Mouse (Mus musculus): ENCODE measurements around the gene BC048679.

Gene BC048679

GRCm38 (mm10) chr7:81476833-81477232 is 21.2 kb downstream of the BC048679 start:
- DNase-seq (ENCODE audit: low spot score in 2 of 2) = no peak

GRCm38 (mm10) chr7:81475221-81475620 is 22.9 kb downstream of the BC048679 start:
- DNase-seq (ENCODE audit: low spot score in 2 of 2) = no peak

GRCm38 (mm10) chr7:81464906-81465450 is 33.1 kb downstream of the BC048679 start:
- DNase-seq (ENCODE audit: low spot score in 2 of 2) = no peak

DNA sequence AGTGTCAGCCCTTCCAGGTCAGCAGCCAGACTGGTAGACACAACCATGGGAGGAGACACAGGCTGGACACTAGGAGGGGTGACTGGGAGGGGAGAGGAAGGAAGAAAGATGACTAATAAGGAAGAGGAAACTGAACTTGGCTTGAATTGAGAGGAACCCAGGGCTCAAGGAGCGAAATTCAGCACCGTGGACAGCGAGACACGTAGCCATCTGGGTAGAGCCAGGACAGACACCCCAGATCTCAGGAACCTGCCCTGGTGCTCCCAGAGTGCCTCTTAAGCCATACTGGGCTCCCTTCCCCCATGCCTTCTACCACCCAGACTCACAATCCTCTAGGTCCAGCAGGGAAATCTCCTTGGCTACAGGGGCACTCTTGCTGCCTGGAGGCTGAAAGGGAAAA is 34.0 kb downstream of the BC048679 start:
- DNase-seq (ENCODE audit: low spot score in 2 of 2) = no peak

- DNase-seq (ENCODE audit: low spot score in 2 of 2) = no peak
Measured at GRCm38 (mm10) chr7:81462815-81463214, 35.3 kb downstream of the BC048679 start.

DNA sequence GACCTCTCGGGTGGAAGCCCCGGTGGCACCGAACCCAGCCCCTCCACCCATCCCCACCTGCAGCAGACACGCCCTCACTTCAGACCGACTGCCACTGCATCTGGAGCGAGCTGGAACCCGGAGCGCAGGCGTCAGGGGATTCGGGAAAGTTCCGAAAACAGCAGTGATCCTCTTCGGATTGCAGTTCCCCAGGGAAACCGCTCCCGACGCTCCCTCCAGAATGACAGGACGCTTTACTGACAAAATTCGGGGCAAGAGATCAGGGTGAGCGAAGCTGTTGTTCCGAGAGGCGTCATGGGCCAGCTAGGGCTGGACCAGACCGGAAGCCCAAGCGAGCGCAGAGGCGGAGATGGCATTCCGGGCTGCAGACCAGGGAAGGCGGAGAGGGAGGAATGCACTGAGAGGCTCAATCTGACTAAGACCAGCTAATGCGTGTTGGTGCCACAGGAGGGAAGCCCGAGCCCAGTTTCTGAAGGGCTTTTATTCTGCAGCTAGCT is 42.9 kb downstream of the BC048679 start, which contains the start of gene Cpeb1:
Cpeb1 (minus strand) TSS at position 311 of the 497 bp plus-strand sequence.
- DNase-seq (ENCODE audit: low spot score in 2 of 2) = peak; percentile 60 to 67

DNA sequence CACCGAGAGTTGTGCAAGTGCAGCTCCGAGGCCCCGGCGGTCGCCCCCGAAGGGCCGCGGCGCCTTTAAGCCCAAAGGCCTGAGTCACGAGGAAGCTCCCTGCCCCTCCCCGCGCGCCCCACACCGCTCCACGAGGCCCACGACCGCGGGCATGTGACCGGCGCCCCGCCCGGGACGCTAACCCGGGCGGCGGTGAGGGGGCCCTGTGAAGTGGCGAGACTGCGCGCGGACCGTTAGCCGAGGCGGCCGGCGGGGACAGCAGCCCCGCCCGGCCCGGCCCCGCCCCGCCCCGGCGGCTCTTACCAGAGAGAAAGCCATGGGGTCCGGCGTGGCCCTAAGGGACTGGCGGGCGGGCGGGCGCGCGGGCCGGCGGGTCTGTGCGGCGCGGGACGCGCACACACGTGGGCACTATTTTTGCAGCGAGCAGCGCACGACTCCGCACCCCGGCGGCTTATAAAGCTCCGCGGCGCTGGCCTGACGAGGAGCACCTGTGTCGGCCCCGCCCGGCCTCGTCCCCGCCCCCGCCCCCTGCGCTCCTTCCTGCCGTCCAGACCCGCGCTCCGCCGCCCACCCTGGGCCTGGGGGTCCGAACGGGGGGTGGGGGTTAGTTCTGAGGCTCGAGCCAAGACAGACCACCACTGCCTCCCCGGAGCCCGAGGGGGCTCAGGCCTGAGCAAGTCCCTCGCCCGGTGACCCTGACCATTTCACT is 43.6 kb downstream of the BC048679 start:
- peak; percentile 38 to 52 for DNase-seq (ENCODE audit: low spot score in 2 of 2)

- peak; percentile 16 to 41 for DNase-seq (ENCODE audit: low spot score in 2 of 2)
Measured at GRCm38 (mm10) chr7:81453443-81454274, 44.4 kb downstream of the BC048679 start.

GRCm38 (mm10) chr7:81452971-81453441 is 45.1 kb downstream of the BC048679 start:
- peak in 1 of 2 experiments; percentile 19 for DNase-seq (ENCODE audit: low spot score in 2 of 2)
